Mouse (Mus musculus): ENCODE data around the gene Gh.

GRCm38 (mm10) chr11:106314333-106314812 is 12.7 kb upstream of the Gh start, which contains the start of gene Cd79b:
- TF ChIP-seq CTCF (conservative IDR thresholded peaks at IDR 0.05; ENCODE audit: low read length) (no peak), POU5F1 (IDR thresholded peaks at IDR 0.05; ENCODE audit: borderline replicate concordance, low read length) (no peak), NANOG (IDR thresholded peaks at IDR 0.05; ENCODE audit: borderline replicate concordance, low read length) (no peak)
